Mouse (Mus musculus): ENCODE results near the gene Dvl3.
"Not testable (repeated sequence)": the region's sequence is repeated elsewhere in the genome, so short reads cannot be mapped to it uniquely, and the experiment has no call there.

Dvl3 gene

GRCm38 (mm10) chr16:20516726-20517201 lies at the start of gene Dvl3:
Gene Dvl3, plus strand, starts transcription at chr16:20516982.
- peak; percentile 48 for DNase-seq (ENCODE audit: low read depth in 2 of 2, low spot score in 2 of 2)

DNA sequence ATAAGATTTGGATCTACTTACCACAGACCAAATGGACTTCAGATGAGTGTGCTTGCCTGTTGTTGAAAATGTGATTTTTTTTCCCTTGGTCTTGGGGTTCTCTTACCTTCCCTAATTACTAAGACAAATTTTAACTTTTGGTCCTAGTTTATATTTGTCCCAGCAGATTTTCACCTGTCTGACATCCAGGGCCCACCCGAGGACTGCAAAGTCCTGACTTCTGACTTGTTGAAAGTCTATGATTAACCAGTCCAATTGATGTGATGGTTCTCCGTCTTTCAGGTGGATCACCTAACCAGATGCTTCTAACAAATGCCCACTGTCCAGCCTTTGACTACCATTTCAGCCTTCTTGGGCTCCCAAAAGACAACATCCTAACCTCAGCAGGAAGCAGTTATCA lies 45.8 kb upstream of the Dvl3 start:
- DNase-seq (ENCODE audit: low read depth in 2 of 2, low spot score in 2 of 2), result no peak

DNA sequence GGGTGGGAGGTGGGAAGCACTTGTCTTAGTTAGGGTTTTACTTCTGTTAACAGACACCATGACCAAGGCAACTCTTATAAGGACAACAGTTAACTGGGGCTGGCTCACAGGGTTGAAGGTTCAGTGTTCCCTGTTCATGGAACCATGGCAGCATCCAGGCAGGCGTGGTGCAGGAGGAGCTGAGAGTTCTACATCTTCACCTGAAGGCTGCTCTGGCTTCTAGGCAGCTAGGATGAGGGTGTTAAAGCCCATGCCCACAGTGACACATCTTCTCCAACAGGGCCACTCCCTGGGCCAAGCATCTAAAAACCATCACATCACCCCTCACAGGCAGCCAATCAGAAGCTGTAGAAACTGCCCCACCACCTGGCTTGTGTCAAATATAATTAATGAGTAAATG lies 45.1 kb upstream of the Dvl3 start:
- DNase-seq (ENCODE audit: low read depth in 2 of 2, low spot score in 2 of 2), result no peak

DNA sequence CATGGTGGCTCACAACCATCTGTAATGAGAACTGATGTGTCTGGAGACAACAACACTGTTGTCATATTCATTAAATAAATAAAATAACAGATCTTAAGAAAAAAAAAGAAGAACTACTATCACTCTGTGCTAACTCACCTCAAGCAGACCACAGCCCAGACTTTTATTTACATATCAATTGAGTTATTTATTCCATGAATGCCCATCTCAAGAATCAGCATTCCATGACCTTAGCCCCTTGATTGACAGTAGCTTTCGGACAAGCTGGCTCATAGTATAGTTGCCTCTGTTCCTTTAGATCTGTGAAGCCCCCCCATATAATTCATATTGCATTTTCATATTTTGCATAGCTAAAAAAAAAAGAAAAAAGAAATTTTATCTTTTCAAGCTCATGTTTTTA lies 43.0 kb upstream of the Dvl3 start:
- no peak for DNase-seq (ENCODE audit: low read depth in 2 of 2, low spot score in 2 of 2)

DNA sequence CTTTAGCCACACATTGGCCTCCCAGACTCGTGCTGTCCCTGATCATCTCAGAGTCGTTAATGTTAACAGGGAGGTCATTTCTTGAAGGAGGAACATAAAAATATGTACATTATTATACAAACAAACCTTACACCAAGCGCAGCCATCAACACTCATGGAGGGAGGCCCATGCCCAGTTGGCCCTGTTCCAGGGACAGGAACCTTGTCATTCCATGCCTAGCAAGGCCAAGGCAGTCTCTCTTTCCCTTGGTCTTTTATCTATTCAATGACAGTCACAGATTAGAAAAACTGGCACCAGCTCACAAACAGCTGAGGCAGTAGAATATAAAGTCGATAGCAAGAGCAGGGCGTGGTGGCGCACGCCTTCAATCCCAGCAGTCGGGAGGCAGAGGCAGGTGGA lies 42.6 kb upstream of the Dvl3 start:
- DNase-seq (ENCODE audit: low read depth in 2 of 2, low spot score in 2 of 2), result no peak

- no peak for DNase-seq (ENCODE audit: low read depth in 2 of 2, low spot score in 2 of 2)
Observed at GRCm38 (mm10) chr16:20474786-20475185, 42.0 kb upstream of the Dvl3 start.

DNA sequence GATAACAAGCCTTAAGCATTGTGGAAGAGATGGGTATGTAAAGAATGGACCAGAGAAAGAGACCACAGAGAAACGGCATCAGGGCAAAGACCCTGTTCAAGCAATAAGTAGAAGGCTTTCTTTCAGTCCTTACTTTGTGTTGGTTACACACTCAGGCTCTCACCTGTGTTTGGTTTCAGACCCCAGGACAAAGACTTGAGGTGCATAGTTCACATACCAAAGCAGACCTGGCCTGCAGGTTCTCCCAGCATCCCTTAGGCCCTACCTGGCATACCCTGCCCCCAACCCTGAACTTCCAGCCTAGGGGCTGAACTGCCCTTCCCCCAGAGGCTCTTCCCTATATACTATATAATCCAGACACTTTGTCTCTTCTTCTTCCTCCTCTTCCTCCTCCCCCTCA lies 41.4 kb upstream of the Dvl3 start:
- DNase-seq (ENCODE audit: low read depth in 2 of 2, low spot score in 2 of 2), result no peak

DNA sequence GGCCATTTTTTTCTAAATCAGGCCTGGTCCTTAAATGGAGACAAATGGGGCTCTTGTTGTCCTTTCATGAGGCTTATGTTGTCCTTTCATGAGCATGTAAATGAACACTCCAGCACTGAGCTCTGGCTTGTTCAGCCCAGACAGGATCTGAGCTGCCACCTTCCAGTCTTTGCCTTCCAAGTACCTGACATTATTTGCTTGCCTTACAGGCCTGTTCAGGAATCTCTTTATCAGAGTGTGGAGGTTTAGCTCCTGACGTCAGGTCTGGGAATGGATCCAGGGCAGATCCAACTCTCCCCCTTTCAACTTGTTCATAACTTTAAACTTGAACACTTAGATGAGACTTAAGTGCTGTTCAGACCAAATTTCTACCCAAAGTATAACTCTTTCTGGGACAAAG lies 39.9 kb upstream of the Dvl3 start:
- no peak for DNase-seq (ENCODE audit: low read depth in 2 of 2, low spot score in 2 of 2)

DNA sequence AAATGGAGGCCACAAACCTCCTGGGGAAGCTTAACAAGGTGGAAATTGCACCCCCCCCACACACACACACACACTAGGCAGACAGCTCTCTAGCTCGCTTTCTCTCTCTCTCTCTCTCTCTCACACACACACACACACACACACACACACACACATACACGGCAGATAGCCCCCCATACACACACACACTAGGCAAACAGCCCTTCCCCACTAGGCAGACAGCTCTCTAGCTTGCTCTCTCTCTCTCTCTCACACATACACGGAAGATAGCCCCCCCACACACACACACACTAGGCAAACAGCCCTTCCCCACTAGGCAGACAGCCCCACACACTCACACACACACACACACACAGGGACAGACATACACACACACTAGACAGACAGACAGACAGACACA lies 39.5 kb upstream of the Dvl3 start:
- no peak for DNase-seq (ENCODE audit: low read depth in 2 of 2, low spot score in 2 of 2)

DNA sequence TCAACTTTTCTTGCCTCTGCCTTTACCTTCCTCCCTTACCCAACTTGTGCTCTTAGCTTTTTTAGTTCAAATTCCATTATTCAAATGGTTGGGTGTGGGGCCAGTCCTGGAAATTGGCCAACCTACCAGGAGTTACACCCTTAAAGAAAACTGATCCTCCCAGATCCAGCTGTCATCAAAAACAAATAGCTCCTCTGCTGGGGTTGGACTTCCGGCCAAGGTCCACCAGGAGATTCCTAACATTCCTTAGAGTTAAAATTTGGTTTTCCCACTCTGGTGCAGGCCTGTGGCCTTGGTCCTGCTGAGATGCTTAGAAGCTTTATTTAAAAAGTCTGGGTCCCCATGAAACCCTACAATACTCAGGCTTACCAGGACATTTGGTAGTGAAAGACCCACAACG lies 38.3 kb upstream of the Dvl3 start:
- DNase-seq (ENCODE audit: low read depth in 2 of 2, low spot score in 2 of 2), result no peak

- DNase-seq (ENCODE audit: low read depth in 2 of 2, low spot score in 2 of 2), result not testable (repeated sequence)
Observed at GRCm38 (mm10) chr16:20479026-20479760, 37.6 kb upstream of the Dvl3 start.

DNA sequence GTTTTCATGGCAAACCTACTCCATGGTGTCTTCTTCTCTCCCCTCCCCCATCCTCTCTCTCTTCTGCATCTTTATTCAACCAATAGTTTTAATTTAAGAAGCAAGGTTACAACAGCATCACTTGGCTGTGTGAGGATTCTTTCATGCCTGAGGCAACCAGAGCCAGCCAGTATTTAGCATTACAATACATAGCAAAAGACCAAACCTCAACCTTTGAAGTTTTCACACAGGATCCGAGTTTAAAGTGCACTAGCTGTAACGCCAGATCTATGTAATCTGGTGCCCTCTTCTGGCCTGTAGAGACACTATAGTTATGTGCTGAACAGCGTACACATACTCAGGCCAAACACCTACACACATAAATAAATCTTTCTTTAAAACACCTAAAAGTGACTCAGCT lies 36.7 kb upstream of the Dvl3 start:
- DNase-seq (ENCODE audit: low read depth in 2 of 2, low spot score in 2 of 2), result no peak

DNA sequence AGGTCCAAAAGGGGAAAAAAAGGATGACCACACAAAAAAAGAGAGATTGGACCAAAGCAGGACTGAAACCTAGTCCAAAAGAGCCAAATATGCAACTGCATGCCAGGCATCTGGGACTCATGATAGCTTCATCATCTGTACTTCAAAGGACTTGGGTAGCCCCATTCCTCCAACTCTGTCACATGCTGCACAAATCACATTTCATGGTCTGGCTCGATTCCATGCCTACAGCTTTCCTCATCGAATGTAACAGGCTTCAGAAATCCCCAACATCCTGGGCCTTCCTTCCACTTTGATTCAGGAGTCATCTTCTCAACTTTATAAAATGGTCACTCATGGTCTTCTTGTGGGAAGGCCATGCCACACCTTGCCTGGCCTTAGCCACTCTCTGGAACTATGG lies 35.0 kb upstream of the Dvl3 start:
- DNase-seq (ENCODE audit: low read depth in 2 of 2, low spot score in 2 of 2), result no peak

DNA sequence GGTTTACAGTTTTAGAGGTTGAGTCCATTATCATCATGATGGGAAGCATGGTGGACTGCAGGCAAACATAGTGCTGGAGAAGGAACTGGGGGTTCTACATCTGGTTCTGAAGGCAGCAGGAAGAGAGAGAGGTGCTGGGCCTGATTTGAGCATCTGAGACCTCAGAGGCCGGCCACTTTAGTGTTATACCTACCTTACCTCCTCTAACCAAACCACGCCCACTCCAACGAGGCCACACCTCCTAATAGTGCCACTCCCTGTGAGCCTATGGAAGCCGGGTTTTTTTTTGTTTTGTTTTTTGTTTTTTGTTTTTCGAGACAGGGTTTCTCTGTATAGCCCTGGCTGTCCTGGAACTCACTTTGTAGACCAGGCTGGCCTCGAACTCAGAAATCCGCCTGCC lies 33.1 kb upstream of the Dvl3 start:
- not testable (repeated sequence) for DNase-seq (ENCODE audit: low read depth in 2 of 2, low spot score in 2 of 2)

DNA sequence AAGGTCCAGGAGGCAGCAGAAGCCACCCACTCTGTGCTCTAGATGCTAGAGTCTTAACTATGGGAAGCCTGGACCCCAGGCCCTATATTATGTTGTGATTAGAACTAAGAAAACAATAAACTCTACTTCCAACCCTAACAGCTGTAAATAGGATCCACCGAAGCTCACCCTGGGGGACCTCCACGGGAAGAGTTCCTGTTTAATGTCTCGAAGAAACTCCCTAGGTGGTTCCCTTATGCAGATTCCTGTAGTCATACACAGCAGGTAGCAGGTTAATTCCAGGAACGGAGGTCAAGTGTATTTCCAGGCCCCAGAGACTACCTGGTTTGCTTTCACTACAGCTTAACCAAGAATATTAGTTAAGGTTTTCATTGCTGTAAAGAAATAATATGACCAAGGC lies 31.7 kb upstream of the Dvl3 start:
- DNase-seq (ENCODE audit: low read depth in 2 of 2, low spot score in 2 of 2), result no peak

GRCm38 (mm10) chr16:20486048-20486447 lies 30.7 kb upstream of the Dvl3 start:
- DNase-seq (ENCODE audit: low read depth in 2 of 2, low spot score in 2 of 2), result no peak

DNA sequence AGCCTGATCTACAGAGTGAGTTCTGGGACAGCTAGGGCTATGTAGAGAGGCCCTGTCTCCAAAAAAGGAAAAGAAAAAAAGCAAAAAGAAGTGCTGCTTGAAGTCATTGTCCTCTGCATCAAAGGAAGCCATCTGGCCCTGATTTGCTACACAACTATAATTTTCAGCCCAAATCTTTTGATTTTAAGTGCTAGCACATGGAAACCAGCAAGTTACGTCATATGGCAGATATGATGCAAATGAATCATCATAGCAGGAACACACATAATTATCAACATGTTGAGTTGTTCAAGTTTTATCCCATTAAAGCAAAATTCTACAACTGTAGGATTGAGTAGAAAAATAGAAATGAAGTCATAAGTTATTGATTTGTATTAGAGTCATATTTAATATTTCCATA lies 28.6 kb upstream of the Dvl3 start:
- no peak for DNase-seq (ENCODE audit: low read depth in 2 of 2, low spot score in 2 of 2)

DNA sequence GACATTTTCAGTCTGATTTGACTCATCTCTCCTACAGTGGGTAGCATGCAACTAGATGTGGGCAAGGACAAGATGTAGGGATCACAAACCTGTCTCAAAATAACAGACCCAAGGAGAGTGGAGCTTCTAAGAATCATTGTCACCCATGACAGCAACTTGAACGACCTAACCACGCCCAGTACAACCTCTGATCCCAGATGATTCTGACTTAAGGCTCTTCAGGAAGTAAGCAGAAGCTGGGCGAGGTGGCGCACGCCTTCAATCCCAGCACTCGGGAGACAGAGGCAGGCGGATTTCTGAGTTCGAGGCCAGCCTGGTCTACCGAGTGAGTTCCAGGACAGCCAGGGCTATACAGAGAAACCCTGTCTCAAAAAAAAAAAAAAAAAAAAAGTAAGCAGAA lies 28.0 kb upstream of the Dvl3 start:
- DNase-seq (ENCODE audit: low read depth in 2 of 2, low spot score in 2 of 2), result not testable (repeated sequence)

DNA sequence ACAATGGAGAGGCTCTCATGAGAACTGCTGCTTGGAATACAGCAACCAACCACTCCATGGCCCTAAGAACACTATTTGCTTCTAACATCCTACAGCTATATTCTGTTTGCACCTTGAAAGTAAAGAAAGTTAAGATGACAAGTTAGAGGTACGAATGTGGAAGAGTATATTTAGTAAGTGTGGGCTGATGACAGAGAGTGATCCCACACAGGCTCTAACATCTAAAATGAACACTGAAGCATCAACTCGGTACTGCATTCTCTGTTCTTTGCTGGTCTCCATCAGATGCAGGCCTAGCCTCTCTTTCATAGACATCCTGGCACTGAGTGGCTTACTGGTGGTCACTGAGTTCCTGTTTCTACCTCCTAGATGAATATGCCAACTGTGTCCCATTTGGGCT lies 27.5 kb upstream of the Dvl3 start:
- DNase-seq (ENCODE audit: low read depth in 2 of 2, low spot score in 2 of 2), result no peak

GRCm38 (mm10) chr16:20490581-20490980 lies 26.2 kb upstream of the Dvl3 start:
- DNase-seq (ENCODE audit: low read depth in 2 of 2, low spot score in 2 of 2), result no peak

- no peak for DNase-seq (ENCODE audit: low read depth in 2 of 2, low spot score in 2 of 2)
Observed at GRCm38 (mm10) chr16:20491301-20491700, 25.5 kb upstream of the Dvl3 start.

GRCm38 (mm10) chr16:20493452-20493851 lies 23.3 kb upstream of the Dvl3 start:
- DNase-seq (ENCODE audit: low read depth in 2 of 2, low spot score in 2 of 2), result no peak
